Mouse (Mus musculus): ENCODE data around the gene Syngr1.

GRCm38 (mm10) chr15:80050093-80050492, 41.0 kb upstream of the Syngr1 start:
- TF ChIP-seq POLR2A (IDR thresholded peaks at IDR 0.05; ENCODE audit: borderline replicate concordance, low read depth, low read length), result no peak
- TF ChIP-seq CTCF (IDR thresholded peaks at IDR 0.05; ENCODE audit: low read depth, low read length), result no peak

Measured in bone marrow macrophage, adult 2 months (primary cell).